8 mouse cellular contexts compared by ENCODE assay signal in the genomic region with DNA sequence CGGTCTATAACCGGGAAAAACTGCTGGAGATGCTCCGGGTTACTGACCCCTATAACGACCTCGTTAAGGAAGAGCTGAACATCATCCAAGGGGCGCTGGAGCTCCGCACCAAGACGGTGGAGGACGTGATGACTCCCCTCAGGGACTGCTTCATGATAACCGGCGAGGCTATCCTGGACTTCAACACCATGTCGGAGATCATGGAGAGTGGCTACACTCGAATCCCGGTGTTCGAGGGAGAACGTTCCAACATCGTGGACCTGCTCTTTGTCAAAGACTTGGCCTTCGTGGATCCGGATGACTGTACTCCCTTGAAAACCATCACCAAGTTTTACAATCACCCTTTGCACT. TPM values are rescaled to one million over a fixed set of nuclear protein-coding genes. Genes with fewer than 3 reads are reported as not detected.
DNase-seq lines count a peak whose midpoint lies in the region; ATAC-seq and TF ChIP-seq lines count a peak whose summit lies in the region.

No protein-coding gene starts in this region.

- no peak for TF ChIP-seq CTCF in heart, adult 2 months (IDR thresholded peaks at IDR 0.05)
- no peak for TF ChIP-seq CTCF in thymus, adult 2 months (IDR thresholded peaks at IDR 0.05; ENCODE audit: borderline replicate concordance, control insufficient read depth, extremely low read depth, insufficient read depth, low read length, poor library complexity)

- WGBS in heart, adult 2 months: 5% methylated on average over 19 of the region's 19 CpGs
- 20% methylated on average over 19 of the region's 19 CpGs for WGBS in thymus, adult 2 months
- WGBS in hindbrain, embryonic 11.5 days: under 1% methylated on average over 19 of the region's 19 CpGs

- H3K4me3 ChIP-seq in heart, adult 2 months: peak overlapping the region; percentile 72
- H3K4me3 ChIP-seq in thymus, adult 2 months (ENCODE audit: control insufficient read depth, insufficient read depth, low read length): peak overlapping the region; percentile 66
- peak overlapping the region; percentile 67 for H3K4me3 ChIP-seq in hindbrain, embryonic 11.5 days (ENCODE audit: low read depth, low read length)

- no peak for TF ChIP-seq EP300 in heart, adult 2 months (IDR thresholded peaks at IDR 0.05; ENCODE audit: insufficient read depth, low read depth, low read length)

- H3K79me2 ChIP-seq in heart, adult 2 months (replicated peaks; ENCODE audit: control insufficient read depth, insufficient read depth, low read length): no peaks in the 10 kb centered on the region

- no peak for TF ChIP-seq POLR2A in heart, adult 2 months (IDR thresholded peaks at IDR 0.05; ENCODE audit: insufficient read depth, low read depth, low read length)
- TF ChIP-seq POLR2A in thymus, adult 2 months (IDR thresholded peaks at IDR 0.05; ENCODE audit: control insufficient read depth, extremely low read depth, insufficient read depth, low read length, poor library complexity): peak; percentile 7; the same call in 1 of the 2 replicates

- no peaks in the 10 kb centered on the region for H3K36me3 ChIP-seq in heart, adult 2 months (ENCODE audit: control insufficient read depth, insufficient read depth, low read length)
- H3K36me3 ChIP-seq in thymus, adult 2 months (ENCODE audit: control insufficient read depth, insufficient read depth, low read length): no peaks in the 10 kb centered on the region
- H3K36me3 ChIP-seq in hindbrain, embryonic 11.5 days (ENCODE audit: control insufficient read depth, insufficient read depth, low read length): no peaks in the 10 kb centered on the region

- intact Hi-C loops in heart, adult 2 months (cut with DNase I): no loop called here

- no peak for ATAC-seq in hindbrain, embryonic 11.5 days (ENCODE audit: low FRiP score)

- H3K4me1 ChIP-seq in heart, adult 2 months (ENCODE audit: control insufficient read depth, insufficient read depth, low read length): peaks cover 6% of the 10 kb centered on the region
- peaks cover 19% of the 10 kb centered on the region for H3K4me1 ChIP-seq in thymus, adult 2 months (replicated peaks; ENCODE audit: control insufficient read depth, insufficient read depth, low read length)
- H3K4me1 ChIP-seq in hindbrain, embryonic 11.5 days (replicated peaks; ENCODE audit: control insufficient read depth, insufficient read depth, low read length): peaks cover 5% of the 10 kb centered on the region; the same call in 1 of the 2 replicates

- no peak for DNase-seq in heart, adult 2 months
- no peak for DNase-seq in heart, adult 11 months
- DNase-seq in thymus, adult 2 months: no peak
- DNase-seq in thymus, postnatal 10 days (ENCODE audit: low spot score in 2 of 2): no peak
- no peak for DNase-seq in hindbrain, embryonic 11.5 days (ENCODE audit: low spot score)
- DNase-seq in lung, postnatal 36 days: peak; percentile 6
- DNase-seq in yolk sac, embryonic 10.5 days (ENCODE audit: low spot score): no peak
- no peak for DNase-seq in gastrocnemius, postnatal 4 days (ENCODE audit: low spot score in 2 of 2)

- peak overlapping the region; percentile 90 for H3K4me2 ChIP-seq in hindbrain, embryonic 11.5 days (replicated peaks; ENCODE audit: low read depth, low read length)

- 0 out of 2 replicates have a peak overlapping the region, but pooled peaks have one; percentile 22 for H3K9ac ChIP-seq in heart, adult 2 months (ENCODE audit: low read depth, low read length)
- no peak overlapping the region for H3K9ac ChIP-seq in hindbrain, embryonic 11.5 days (ENCODE audit: low read depth, low read length)

- no peaks in the 10 kb centered on the region for H3K9me3 ChIP-seq in hindbrain, embryonic 11.5 days (ENCODE audit: control insufficient read depth, low read length)

- H3K27ac ChIP-seq in heart, adult 2 months: no peak overlapping the region
- no peak overlapping the region for H3K27ac ChIP-seq in thymus, adult 2 months (ENCODE audit: control insufficient read depth, insufficient read depth, low read length)
- H3K27ac ChIP-seq in hindbrain, embryonic 11.5 days (ENCODE audit: low read depth, low read length): no peak overlapping the region

- no peaks in the 10 kb centered on the region for H3K27me3 ChIP-seq in heart, adult 2 months (ENCODE audit: control insufficient read depth, insufficient read depth, low read length)
- H3K27me3 ChIP-seq in thymus, adult 2 months (ENCODE audit: control insufficient read depth, insufficient read depth, low read length): peaks cover 7% of the 10 kb centered on the region; the same call in 1 of the 2 replicates
- peaks cover 6% of the 10 kb centered on the region for H3K27me3 ChIP-seq in hindbrain, embryonic 11.5 days (ENCODE audit: control insufficient read depth, insufficient read depth, low read length)

RNA-seq across cellular contexts. Expression of a gene that starts 1.6 kb away (rescaled TPM):
- total RNA-seq in heart, adult 2 months (2021): 1 to 10 TPM; 6.7 to 7.3 TPM
- 5.4 and 5.6 TPM in 2 replicates for polyA plus RNA-seq in heart, adult 2 months (2012; rRNA removed)
- 7.4 and 9.7 TPM in 2 replicates for polyA plus RNA-seq in thymus, adult 2 months (2012; rRNA removed)
- polyA plus RNA-seq in hindbrain, embryonic 11.5 days (2014; fragmentation: Nextera tagmentation; extraction: Ambion mirVana): 3.7 and 4.6 TPM in 2 replicates
- 1 to 10 TPM; 5.9 to 6.5 TPM for total RNA-seq in gastrocnemius, postnatal 4 days (2021)

RNA-seq across cellular contexts. Expression of a gene that starts 55.7 kb away (rescaled TPM):
- 10 to 100 TPM; 86.2 to 99.2 TPM for total RNA-seq in heart, adult 2 months (2021)
- 33.2 and 63.7 TPM in 2 replicates for polyA plus RNA-seq in heart, adult 2 months (2012; rRNA removed)
- polyA plus RNA-seq in thymus, adult 2 months (2012; rRNA removed): 9.5 and 9.6 TPM in 2 replicates
- 30.2 and 31.6 TPM in 2 replicates for polyA plus RNA-seq in hindbrain, embryonic 11.5 days (2014; fragmentation: Nextera tagmentation; extraction: Ambion mirVana)
- total RNA-seq in gastrocnemius, postnatal 4 days (2021): 10 to 100 TPM; 51.0 to 56.2 TPM
